Mouse (Mus musculus) cerebellum, adult 9-11 months (tissue): ENCODE data around the gene Glod4.

Source experiments
- DNase-seq: peaks from one replicate; pipeline ENCODE4 v3.0.0; 2022

Gene Glod4

DNA sequence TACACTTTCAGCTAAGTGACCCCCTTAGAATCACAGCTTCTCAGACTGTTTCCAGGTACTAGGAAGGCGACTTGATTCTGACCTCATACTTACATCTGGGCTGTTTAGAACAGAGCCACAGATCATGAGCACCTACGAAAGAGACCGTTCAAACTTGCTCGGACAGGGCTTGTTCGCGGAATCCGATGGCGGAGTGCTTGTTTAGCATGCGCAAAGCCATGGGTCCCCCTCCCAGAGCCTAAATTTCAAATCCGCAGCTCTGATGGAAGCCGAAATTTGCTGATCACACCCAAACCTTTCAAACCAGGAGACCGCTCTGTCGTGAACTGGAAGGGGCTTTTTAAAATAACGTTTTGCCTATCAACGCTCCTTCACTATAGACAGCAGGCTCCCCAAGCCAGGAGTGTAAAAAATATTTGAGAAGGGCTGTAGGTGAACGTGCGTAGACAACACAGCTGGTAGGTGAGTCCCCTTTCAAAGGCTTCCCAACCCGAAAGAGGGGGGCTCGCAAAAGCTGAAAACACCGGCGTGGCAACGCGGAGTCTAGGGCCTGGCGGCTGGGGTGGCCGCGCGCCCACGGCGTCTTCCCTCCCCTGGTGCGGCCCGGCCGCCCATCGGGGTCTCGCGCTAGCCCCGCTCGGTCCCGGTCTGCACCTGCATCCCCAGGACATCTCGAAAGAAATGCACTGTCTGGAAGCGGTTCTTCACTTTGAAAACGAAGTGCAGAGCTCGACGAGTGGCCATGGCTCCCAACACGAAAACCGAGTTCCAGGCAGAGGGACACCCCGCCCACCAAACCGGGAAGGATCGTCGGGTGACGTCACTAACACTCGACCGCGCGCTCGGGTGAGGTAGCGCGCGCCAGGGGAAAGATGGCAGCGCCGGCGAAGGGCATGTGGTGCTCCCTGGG is at the start of gene Glod4, which contains the start of gene Mrm3:
Gene Glod4, minus strand, starts transcription at position 825 of the 910 bp plus-strand sequence.
Gene Mrm3, plus strand, starts transcription at position 815 of the 910 bp plus-strand sequence.
- peak; percentile 90 for DNase-seq

DNA sequence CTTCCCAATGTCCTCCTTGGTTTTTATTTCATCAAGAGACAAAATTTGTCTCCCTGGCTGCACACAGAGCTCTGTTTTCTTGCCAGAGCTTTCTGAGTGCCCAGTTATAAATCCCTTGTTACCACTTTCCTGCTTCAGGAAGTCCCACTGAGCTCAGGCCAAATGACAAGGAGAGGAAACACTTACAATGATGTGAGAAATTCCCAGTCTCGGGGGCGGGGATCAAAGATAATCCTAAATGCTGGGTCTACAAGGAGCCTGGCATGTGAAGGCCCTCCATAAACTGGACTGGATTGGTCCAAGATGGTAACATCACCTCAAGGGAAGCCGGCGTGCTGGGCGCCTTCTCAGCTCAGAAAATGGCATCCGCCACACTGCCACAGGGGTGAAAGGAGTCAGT is 49.3 kb upstream of the Glod4 start:
- no peak for DNase-seq

DNA sequence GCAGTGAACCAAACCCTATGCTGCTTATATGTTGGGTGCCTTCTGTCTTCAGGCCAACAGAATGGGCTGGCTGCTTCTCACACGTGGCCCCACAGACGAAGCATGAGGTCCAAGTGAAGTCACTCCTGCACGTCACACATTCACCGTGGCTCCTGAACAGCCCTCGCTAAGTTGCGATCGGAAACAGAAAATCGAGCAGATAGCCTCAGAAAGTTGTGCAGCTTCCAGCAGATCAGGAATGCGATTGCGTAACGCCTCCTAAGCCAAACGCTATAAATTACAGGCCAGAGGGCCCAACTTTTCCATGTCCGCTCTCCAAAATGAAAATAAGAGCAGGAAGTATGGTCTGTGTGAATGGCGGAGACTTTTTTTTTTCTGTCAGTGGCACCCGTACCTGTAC is 48.9 kb upstream of the Glod4 start:
- DNase-seq, result no peak

DNA sequence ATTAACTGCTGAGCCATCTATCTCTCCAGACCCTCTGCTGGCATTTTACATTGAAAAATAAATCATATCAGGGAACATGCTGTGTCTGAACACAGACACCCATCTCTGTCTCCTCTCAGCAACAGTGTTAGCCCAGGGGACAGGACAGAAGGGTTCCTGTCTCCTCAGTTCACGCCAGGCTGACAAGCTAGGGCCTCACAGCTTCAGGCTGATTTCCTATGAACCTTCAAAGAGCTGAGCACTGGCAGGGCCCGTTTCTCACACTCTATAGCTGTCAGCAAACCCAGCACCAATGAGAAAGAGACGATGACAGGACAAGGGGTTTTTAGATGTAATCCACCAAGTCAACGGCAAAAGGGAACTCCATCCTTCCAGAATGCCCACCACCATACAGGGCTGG is 48.4 kb upstream of the Glod4 start:
- no peak for DNase-seq

DNA sequence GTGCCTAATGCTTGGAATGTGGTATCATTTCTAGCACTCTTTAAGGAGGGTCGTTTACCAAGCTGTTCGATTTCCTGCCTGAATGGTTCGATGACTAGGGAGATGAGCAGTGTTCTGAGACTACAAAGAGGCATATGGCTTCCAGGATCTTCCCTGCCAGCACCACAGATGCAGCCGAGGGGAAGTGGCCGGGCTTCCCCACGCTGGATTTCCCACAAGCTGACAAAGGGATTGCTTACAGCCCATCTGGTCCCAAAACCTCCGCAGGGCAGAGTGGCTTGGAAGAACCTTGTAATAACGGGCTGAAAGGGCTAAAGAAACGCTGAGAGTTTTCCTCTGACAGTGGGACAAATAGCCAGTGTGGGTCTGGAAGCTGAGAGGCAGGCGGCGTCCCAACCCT is 46.8 kb upstream of the Glod4 start:
- DNase-seq, result peak; percentile 93

DNA sequence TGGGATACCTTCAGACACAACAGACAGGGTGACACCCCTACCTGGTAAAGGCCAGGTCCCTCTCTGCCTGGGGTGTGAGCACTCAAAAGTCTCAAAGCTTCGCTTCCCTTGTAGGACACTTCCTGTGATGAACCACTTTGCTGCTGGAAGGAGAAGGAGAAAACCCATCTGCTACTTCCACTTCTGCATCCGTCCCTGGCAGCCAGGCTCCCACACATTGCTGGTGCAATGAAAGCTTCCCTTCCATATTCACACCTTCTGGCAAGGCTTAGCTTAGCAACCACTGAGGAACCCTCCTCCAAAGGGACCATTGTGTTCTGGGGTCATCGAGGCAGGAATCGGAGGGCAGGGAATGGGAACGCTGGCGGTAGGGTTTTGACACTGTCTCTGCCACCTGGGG is 45.1 kb upstream of the Glod4 start:
- no peak for DNase-seq

DNA sequence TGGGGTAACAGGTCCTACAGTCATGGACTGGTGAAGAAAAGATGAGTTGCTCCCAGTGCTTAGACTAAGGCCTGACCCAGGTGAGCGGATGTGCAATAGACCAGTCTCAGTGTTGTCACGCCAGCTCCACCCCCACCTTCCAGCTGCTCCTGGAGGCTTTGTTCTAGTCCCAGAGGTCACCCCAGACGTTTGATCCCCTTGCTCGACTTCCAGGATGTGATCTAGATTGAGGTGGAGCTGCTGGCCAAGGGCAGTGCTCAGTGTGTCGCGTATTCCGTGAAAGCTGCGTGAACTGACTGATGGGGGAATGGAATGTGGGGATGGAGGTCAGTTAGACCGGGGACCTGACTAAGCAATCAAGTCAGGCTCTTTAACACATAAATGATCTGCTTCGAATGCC is 43.8 kb upstream of the Glod4 start:
- DNase-seq, result no peak

DNA sequence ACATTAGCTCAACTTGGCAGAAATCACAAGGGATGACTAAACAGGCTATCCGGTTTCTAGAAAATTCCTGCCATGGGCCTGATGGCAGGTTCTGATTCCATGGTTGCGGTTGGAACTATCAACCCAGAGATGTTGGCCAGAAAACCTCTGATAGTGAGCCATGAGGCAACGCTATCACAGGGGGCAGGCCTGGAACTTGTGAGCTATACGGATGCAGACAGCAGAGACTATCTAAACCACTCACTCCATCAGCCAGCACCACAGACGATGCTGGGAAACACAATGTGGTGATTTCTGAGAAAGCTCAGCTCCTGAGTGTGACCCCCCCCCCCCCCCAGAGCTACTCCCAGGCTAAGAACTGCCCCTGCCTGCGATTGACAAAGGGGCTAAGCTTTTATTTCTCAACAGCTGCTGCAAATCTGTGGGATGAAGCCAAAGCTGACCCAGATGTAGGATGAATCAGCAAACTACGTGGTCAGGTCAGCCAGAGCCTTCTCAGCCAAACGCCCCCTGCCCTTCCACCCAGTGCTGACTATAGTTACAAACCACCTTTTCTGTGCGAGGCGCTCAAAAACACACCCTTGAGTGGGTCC is 43.1 kb upstream of the Glod4 start:
- no peak for DNase-seq

DNA sequence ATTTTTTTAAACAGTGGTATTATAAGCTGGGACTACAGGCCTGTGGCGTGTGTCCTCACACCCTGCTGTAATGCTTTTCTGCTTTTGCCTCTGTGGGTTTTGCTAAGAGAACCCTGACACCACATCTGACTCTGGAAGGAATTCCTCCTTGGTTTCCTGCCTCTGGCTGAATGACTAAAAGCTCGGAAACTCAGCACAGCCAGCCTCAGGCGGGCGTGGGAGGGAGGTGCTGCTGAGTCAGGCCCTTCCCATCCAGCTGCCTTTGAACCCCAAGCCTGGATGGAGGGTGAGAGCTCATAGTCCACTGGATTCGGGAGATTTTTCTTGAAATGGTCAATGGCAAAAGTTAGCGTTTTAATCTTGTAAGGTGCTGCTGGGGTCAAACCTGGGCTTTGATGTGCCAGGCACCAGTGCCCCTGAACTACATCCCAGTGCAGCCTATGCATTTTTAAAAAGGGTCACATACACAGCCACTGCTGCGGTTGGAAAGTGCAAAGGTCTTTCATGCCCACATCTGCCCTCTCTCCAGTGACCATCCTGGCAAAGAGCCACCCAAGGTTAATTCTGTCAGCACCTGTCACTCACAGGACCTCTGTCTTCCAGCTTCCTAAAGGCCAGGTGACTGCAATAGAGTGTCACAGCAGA is 42.0 kb upstream of the Glod4 start:
- no peak for DNase-seq

DNA sequence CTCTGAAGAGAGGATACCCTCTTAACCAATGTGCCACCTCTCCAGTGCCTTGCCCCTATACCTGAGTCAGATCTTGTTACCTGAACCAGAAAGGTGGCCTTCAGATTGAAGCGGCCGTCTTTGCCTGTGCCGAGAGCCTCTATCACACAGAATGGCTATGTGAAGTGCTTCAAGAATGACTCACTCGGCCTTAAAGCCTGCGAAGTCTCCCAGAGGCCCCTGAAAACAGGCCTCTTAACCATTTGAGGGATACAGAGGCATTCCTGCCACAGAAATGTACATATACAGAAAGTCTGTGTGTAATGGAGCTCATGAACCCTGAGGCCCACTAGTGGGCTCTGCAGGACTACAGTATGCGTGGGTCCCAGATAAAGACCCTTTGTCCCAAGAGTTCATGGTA is 40.3 kb upstream of the Glod4 start:
- no peak for DNase-seq

DNA sequence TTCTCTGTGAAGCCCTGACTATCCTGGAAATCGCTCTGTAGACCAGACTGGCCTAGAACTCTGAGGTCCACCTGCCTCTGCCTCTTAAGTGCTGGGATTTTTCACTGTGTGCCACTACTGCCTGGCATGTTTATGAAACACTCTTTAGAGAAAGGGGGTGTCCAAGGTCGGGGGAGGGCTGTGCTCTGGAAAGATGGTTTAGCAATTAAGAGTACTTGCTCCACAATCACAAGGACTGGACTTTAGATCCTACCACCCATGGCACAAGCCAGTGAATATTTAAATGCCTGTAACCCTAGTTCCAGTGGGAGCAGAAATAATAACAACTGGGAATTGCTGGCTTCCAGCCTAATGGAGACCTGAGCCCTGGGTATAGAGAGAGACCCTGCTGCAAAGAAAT is 36.4 kb upstream of the Glod4 start:
- DNase-seq, result no peak

DNA sequence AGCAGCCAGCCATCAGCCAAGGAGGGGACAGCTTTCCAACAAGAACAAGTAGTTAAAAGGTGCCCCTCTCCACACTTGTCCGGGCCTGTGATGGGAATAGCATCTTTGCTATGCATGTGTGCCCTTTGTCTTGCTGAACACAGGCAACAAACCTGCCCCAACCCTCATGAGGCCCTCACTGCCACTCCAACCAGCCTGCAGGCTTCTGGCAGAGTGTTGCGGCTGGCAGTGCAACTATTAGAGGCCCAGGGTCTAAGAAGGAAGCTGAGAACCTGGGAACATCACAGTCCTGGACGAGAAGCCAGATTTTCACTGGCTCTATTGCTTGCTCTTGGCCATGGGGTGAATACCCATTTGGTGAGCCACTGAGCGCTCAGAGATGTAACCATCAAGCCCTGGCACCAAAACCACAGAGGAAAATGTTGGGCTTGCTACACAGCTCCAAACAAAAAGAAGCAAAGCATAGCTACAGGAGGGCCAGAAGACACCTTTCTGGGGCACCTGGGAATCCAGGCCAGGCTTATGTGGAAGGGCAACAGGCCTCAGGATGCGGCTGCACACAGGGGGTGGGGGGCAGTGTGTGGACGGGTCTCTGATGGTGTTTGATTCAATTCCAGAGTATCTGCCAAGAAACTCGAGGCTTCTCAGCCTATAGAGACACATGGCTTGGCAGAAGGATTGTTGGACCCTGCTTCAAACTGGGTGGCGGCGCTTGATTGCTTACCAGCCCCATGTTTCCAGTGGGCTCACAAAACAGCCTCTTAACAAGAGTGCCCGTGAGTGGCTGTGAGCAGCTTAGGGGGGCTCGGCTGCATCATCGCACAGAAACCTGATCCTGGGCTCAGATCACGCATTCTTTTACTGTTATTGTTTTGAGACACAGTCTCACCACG is 35.7 kb upstream of the Glod4 start:
- DNase-seq, result no peak

DNA sequence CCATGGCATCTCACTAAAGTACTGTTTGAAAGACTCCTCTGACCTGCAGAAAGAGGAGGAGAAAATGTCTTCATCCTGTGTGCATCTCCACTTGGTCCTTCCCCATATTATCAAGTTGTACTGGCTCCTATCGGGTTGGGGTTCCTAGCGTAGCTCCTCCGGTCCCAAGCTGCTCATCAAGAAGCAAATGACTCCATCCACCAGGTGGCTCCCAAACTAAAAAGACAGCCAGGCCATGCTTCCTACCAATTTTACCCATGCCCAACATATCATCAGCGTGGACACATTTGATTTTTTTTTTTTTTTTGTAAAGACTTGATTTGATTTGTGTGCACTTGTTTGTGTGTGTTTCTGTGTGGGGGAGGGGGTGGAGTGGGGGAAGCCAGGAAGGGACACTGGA is 28.9 kb upstream of the Glod4 start:
- peak; percentile 61 for DNase-seq

DNA sequence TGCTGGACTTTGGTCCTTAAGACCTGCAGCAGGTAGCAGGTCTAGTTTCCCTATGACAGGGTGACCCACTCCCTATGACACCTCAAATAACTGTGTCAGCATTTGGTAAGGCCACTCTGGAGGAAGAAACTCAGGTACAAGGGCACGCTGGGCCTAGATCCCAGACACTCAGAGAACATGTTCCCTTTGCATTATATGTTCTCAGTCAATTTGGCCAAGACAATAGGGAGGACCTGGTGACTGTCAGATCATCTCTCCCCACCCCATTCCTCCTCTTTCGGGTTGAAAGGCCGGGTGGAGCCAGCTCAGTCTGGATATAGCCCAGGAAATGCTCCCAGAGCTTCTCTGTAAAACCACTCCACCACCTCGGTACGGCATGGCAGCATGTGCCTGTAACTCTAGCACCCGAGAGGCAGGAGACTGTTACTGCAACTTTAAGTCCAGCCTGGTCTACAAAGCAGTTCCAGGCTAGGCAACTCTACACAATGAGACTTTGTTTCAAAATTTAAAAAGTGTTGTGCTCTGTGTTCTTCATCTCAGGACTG is 25.1 kb upstream of the Glod4 start:
- DNase-seq, result no peak

DNA sequence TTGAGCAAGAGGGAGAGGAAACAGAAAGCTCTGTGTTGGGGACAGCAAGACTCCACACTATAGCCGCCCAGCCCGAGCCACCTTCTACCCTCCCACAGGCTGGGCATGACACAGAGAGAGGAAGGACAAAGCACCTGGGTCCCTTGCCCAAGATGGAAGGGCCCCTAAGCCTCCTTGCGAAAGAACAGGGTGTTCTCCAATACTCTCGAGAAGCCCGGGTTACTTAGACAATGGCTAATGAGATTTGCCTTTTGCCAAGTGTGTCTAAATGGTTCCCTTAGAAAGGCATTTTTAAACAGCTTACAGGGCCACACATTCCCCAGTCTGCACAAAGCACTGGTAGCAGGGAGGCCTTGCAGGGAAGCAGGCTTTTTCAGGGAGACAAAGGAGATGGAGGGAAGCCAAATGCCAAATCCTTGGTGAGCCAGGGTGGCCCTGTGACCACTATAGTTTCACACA is 24.5 kb upstream of the Glod4 start:
- DNase-seq, result no peak

DNA sequence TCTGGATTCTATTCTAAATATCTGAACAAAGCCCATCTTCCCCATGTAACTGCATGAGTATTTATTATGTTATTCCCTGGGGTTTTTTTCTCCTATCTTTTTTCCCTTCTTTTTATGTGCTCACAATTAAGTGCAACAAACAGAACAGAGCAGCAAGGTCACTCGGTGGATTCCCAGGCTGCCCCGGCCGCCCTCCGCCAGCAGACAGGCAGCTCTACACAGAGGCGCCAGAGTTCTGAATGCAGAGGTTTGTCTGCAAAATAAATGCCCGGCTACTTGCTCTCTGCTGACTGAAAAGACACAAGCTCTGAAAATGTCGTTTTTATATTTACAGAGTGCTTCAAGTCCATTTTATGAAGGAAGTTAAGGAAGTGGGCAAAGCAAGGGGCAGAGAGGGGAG is 24.0 kb upstream of the Glod4 start:
- DNase-seq, result no peak

DNA sequence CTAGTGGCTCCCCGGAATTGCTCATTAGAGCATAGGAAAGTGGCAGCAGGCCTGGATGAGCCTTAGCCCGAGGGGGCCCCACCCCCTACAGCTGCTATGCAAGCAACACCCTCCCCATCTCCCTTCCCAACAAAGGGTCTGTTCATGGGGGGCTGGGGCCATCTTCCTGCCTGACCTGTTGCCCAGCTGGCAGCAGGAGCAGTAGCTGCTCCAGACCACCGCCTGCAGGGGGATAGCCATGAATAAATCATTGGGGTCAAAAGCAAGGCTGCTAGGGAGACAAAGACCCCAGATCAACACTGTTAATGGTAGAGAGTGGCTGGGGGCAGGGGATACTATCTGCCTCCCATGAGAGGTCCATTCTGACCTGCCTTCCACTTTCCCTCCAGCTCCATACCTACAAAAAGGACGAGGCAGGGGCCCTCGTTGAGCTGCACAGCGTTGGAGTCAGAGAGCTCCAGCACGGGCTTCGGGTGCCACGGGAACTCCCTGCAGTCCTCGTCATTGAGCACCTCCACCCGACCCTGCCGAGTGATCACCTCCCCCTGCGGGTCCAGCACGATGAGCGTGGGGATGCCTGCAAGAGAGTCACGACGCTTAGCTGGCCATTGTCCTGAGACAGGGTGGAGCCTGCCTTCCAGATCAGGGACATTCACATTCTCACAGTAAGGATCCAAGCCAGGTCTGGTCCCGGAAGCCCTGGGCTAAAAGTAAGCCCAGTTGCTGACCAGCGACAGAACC is 19.3 kb upstream of the Glod4 start:
- no peak for DNase-seq

DNA sequence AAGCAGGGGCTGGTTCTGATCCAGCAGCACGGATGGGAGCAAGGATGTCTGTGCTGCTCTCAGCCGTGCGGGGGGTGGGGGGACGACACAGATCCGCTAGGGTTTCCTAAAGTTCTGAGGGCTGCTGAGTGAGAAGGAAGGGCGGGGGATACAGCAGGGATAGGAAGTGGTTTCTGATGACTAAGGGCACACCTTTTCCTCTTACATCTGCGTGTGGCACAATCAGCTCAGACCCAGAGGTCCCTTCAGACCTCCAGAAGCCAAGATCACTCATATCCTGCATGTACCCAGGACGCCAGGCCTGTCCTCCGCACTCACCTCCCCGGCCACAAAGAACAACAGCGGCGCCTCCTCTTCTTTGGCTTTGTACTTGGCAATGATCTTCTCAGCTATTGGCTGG is 17.7 kb upstream of the Glod4 start:
- DNase-seq, result no peak

DNA sequence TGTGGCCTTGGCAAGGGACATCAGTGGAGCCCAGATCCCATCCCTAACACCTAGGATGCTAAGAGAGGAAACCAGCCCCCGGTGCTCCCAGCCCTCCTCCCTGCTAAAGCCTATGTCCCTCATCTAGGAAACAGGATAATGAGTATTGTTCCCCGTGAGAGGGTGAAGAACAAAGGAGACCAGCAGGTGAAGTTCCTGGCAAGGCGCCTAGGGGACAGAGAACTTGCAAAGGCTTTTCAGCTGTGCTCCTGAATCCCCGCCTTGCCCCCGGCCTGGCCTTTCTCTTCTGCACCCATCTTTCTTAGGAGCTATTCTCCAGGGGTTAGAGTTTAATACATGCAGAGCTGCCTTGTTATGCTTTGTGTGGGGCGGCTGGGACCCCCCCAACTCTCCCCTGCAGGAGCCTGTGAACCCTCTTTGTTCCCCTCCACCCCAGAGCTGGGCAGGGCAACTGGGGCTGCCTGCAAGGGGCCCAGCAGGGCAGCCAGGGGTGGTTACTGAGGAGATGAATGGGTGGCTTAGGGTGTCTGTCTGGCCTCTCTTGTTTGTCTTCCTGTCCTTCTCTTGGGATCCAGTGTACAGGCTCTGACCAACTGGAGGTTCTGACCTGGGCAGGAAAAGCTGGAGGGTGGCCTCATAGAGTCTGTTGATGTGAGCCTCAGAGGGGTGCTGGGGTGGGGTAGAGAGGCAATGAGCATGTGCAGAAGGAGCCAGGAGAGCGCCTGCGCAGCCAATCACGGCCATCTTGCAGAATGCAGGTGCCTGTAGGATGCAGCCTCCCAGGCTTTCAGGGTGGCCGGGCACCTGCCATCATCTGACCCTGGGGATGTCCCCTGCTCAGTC is 16.9 kb upstream of the Glod4 start:
- DNase-seq, result no peak

DNA sequence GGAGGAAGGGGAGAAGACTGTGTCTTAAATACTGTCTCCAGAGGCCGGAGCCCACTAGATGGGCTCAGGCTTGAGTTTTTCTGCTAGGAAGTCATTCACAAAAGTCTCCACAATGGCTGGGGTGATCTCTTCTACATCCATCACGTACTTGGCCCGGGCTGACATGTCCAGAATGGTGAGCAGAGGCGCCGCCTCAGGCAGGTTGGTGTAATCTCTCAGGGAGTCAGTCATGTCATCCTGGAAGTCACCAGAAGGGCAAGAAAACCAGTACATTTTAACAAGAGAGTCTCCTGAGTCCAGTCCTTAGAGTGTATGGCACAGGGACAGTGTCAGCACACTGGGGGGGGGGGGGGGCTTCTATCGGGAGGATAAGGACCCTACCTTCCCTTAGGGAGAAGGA is 15.0 kb upstream of the Glod4 start:
- no peak for DNase-seq

DNA sequence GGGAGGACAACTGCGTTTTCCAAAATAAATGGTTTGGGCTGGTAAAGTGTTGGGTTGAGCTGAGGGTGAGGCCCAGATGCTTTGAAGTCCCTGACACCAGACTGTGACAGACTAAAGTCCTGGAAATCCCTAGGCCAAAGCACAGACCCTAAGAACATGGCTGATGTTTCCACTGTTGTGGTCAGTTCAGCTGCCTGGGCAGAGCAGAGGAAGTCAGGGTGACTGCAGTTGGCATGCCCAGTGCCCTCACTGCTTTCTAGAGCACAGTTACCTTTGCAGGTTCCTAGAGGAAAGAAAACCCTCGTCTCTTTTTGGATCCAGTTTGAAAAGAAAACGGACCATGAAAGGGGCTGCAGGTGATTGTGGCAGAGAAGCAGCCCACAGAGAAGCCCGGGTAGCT is 13.9 kb upstream of the Glod4 start:
- DNase-seq, result no peak
